Mouse (Mus musculus) 416B (cell line): ENCODE measurements around the gene Macrod2.

ENCODE experiments used
- DNase-seq: peaks from one replicate; pipeline ENCODE4 v3.0.0; 2011; ENCODE audit warnings: low read depth

The Macrod2 gene

GRCm38 (mm10) chr2:141697541-141697940 is 1302.4 kb downstream of the Macrod2 start:
- no peak for DNase-seq

- no peak for DNase-seq
Observed at GRCm38 (mm10) chr2:141698320-141698719, 1303.2 kb downstream of the Macrod2 start.

- no peak for DNase-seq
Observed at GRCm38 (mm10) chr2:141700759-141701452, 1305.8 kb downstream of the Macrod2 start.

- no peak for DNase-seq
Observed at GRCm38 (mm10) chr2:141711785-141712184, 1316.7 kb downstream of the Macrod2 start.

GRCm38 (mm10) chr2:141712265-141712664 is 1317.2 kb downstream of the Macrod2 start:
- DNase-seq = no peak

- no peak for DNase-seq
Observed at GRCm38 (mm10) chr2:141715061-141715460, 1320.0 kb downstream of the Macrod2 start.

- DNase-seq = no peak
Observed at GRCm38 (mm10) chr2:141722531-141722930, 1327.4 kb downstream of the Macrod2 start.

GRCm38 (mm10) chr2:141728998-141729397 is 1333.9 kb downstream of the Macrod2 start:
- DNase-seq = no peak

GRCm38 (mm10) chr2:141736685-141737456 is 1341.8 kb downstream of the Macrod2 start:
- no peak for DNase-seq

GRCm38 (mm10) chr2:141738702-141739101 is 1343.6 kb downstream of the Macrod2 start:
- no peak for DNase-seq

GRCm38 (mm10) chr2:141740318-141740717 is 1345.2 kb downstream of the Macrod2 start:
- no peak for DNase-seq

- DNase-seq = no peak
Observed at GRCm38 (mm10) chr2:141800236-141800635, 1405.1 kb downstream of the Macrod2 start.

GRCm38 (mm10) chr2:141800909-141801308 is 1405.8 kb downstream of the Macrod2 start:
- DNase-seq = no peak

GRCm38 (mm10) chr2:141816266-141816665 is 1421.2 kb downstream of the Macrod2 start:
- DNase-seq = no peak

GRCm38 (mm10) chr2:141817546-141818180 is 1422.6 kb downstream of the Macrod2 start:
- no peak for DNase-seq

- DNase-seq = no peak
Observed at GRCm38 (mm10) chr2:141820795-141821194, 1425.7 kb downstream of the Macrod2 start.

- no peak for DNase-seq
Observed at GRCm38 (mm10) chr2:141825606-141826495, 1430.7 kb downstream of the Macrod2 start.

- DNase-seq = no peak
Observed at GRCm38 (mm10) chr2:141830496-141830895, 1435.4 kb downstream of the Macrod2 start.

GRCm38 (mm10) chr2:141831515-141831914 is 1436.4 kb downstream of the Macrod2 start:
- no peak for DNase-seq

GRCm38 (mm10) chr2:141834156-141834782 is 1439.2 kb downstream of the Macrod2 start:
- no peak for DNase-seq

- no peak for DNase-seq
Observed at GRCm38 (mm10) chr2:141844408-141845175, 1449.5 kb downstream of the Macrod2 start.
